Mouse (Mus musculus) cerebellum, postnatal 4 days (tissue): ENCODE results near the gene Cs.

Source experiments
- DNase-seq, 2 experiments: peaks; one replicate each; pipeline ENCODE4 v3.0.0; 2022; ENCODE audit warnings: low spot score in 2 of 2, mixed read lengths in 1 of 2

Cs gene

GRCm38 (mm10) chr10:128403931-128404330 is 66.4 kb downstream of the Cs start:
- no peak for DNase-seq

- peak in 1 of 2 experiments; percentile 44 for DNase-seq
Observed at GRCm38 (mm10) chr10:128408591-128409535, 71.3 kb downstream of the Cs start.

DNA sequence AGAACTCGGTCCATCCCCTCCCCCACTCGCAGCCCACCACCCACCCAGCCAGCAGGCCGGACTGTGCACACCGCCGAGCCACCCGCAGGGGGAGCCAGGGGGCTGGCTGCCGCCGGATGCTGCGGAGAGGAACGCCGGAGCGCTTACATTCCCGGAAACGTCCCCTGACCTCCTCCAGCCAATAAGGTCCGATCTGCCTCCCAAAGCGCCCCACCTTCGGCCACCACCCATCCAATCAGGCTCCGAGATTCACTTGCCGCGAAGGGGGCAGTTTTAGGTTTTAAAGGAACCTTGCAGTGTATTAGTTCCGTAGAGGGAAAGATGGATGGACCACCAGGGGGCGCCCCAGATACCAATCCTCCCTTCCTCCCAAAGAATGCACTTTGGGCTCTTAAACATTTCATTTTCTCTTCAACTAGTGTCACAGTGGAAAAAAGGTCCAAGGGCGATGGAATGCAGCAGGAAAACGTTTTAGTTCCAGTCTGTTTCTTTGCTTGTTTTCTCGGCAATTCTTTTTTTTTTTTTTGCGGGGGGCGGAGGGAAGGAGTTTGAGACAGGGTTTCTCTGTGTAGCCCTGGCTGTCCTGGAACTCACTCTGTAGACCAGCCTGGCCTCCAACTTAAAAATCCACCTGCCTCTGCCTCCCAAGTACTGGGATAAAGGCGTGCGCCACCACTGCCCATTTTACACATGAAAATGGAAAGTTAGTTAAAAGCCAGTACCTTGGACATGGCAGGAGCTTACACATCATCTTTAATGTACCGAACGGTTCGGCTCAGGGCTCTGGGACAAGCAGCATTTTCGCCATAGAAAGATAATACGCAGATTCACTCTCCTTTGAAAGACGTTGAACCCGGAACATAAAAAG is 72.4 kb downstream of the Cs start:
- peak; percentile 94 to 95 for DNase-seq

GRCm38 (mm10) chr10:128410560-128410845 is 73.0 kb downstream of the Cs start:
- DNase-seq, result no peak

DNA sequence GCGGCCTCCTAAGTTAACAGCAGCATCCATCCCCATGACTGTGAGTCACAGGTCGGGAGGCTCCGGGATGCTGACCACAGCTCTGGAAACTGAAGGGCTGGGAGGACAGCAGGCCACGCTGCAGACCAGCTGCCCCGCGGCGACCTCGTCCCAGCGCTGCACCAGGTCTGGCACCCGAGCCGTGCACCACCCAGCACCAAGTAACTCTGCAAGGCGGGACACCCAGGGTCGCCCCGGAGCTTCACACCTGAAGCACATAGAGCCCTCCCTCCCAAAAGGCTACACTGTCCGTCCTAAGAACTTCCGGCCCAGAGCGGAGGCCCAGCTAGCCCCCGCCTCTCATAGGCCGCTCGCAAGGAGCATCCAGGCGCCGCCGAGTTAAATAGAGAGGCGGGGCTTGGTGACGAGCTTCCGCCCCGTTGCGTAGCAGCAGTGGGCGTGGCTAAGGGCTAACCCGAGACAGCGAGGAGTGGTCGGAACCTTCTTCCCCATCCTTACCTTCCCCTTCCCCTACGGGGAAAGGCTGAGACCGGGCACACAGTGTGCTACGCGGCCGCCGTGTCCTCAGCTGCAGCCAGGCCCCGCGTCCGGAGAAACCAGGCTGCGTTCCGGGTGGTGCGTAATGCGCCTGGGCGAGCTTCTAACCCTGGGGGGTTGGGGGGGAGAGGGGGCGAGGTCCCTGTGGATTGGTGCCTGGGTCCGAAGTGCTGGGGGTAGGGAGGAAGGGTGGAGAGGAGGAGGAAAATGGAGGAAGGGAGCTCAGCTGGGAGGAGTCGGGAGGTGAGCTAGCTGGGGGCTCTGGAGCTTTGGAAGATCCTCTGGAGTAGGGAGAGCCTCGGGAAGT is 73.9 kb downstream of the Cs start, which contains the start of the genes Nabp2 and Rnf41:
Gene Nabp2, minus strand, starts transcription at position 282 of the 844 bp plus-strand sequence.
Gene Rnf41, plus strand, starts transcription at position 447 of the 844 bp plus-strand sequence.
- peak; percentile 90 to 96 for DNase-seq

DNA sequence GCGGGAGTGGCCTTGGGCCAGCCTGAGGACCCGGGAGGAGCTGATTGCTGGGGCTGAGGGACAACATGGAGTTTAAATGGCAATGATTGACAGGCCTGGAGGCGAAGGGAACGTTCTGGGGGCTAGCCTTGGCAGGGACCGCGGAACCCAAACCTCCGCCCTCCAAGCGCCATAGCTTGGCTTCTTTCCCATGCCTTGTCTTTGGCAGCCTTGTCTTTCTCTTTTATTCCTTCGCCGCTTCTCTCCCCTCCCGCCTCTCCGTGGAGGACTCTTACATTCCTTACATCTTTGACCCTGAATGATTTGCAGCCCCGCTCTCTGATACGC is 74.5 kb downstream of the Cs start:
- DNase-seq, result peak in 1 of 2 experiments; percentile 47
